Mouse (Mus musculus): ENCODE data around the gene Eif4b. TPM values are rescaled to one million over a fixed set of nuclear protein-coding genes. Genes with fewer than 3 reads are reported as not detected.
A peak's percentile ranks its signal among the peaks of the same experiment; 100 is the strongest.

Eif4b gene
- polyA plus RNA-seq, 1 experiment, result 100 TPM

DNA sequence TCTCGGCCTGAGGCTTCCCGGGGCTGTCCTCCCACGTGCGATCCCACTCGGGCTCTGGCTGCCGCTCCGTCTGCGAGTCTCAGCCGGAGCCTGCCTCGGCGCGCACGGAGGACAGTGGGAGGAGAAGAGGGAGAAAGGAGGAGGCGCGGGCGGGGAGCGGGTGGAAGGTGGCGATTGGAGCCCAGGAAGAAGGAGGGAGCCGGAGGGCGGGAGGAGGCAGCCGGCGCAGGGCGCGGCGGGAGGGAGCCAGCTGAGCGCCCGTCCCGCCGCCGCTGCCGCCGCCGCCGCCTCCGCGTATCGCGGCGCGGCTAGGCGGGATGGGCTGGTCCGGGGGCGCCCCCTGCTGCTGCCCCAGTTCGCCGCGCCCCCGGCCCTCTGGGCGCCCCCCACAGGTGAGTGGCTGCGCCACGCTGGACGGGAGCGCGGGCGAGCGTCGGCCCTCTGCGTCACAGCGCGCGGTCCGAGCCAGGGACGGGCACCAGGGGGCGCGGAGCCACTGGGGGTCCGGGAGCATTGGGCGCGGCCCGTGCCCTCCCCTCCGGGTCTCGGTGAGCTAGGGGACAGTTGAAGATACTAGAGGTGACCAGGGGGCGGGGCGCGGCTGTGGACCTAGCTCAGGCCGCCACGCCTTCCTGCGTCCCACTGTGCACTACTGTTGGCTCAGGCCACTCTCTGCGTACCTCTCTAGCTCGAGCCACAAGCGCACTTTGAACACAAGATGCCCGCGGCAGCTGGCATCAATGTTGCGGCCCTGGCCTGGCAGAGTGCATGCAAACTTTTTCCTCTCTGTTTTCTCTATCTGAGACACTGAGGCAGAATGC is 26.8 kb downstream of the Eif4b start, which contains the start of gene Tns2:
TSS of gene Tns2 (plus strand) at position 253 of the 821 bp plus-strand sequence.
- Histone ChIP-seq H3K4me1 (ENCODE audit: control insufficient read depth, insufficient read depth, low read length) (0 out of 2 replicates have a peak, but pooled peaks cover 9% of the 10 kb centered on the region), H3K4me3 (ENCODE audit: insufficient read depth, low read length) (peak within 1 kb of the TSS; percentile 41), H3K27ac (ENCODE audit: insufficient read depth, low read length) (peak within 1 kb of the TSS; percentile 82)
- TF ChIP-seq CTCF (IDR thresholded peaks at IDR 0.05; ENCODE audit: extremely low read depth, insufficient read depth, low read length) (no peak), POLR2A (IDR thresholded peaks at IDR 0.05; ENCODE audit: extremely low read depth, insufficient read depth, low read length) (no peak)

DNA sequence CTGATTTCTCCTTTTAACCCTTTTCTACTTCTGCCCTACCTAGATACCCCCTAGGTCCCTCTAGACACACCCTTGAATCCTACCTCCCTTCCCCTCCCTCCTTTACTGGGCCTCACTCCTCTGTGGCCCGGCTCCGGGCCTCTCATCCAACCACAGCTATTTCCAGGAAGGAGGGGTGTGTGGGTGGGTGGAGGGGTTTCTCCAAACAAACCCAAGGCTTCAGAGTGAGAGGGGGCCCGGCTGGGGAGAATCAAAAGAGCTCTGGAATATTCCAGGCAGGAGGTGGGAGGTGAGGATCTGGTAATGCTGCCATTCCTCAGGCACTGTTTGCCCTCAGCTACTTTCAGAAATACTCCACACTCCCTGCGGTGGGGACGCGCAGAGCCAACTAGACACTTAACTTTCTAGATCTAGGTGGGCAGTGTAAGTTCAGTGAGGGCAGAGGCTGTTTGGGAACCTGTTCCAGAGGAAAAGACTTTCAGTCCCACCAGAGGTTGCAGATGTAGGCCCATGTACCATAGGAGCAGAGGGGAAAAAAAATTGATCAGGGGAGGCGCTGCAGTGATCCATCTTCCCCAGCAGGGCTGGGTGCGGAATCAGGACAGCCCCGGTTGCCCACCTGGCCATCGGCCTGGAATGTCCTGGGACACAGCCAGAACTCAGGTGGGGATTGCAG is 27.6 kb downstream of the Eif4b start:
- Histone ChIP-seq H3K27ac (ENCODE audit: insufficient read depth, low read length) (peak overlapping the region; percentile 93), H3K4me3 (ENCODE audit: insufficient read depth, low read length) (peak overlapping the region; percentile 41), H3K4me1 (ENCODE audit: control insufficient read depth, insufficient read depth, low read length) (0 out of 2 replicates have a peak, but pooled peaks cover 9% of the 10 kb centered on the region)
- TF ChIP-seq POLR2A (IDR thresholded peaks at IDR 0.05; ENCODE audit: extremely low read depth, insufficient read depth, low read length) (no peak), CTCF (IDR thresholded peaks at IDR 0.05; ENCODE audit: extremely low read depth, insufficient read depth, low read length) (0 out of 2 replicates have a peak, but pooled peaks have one; percentile 0)

DNA sequence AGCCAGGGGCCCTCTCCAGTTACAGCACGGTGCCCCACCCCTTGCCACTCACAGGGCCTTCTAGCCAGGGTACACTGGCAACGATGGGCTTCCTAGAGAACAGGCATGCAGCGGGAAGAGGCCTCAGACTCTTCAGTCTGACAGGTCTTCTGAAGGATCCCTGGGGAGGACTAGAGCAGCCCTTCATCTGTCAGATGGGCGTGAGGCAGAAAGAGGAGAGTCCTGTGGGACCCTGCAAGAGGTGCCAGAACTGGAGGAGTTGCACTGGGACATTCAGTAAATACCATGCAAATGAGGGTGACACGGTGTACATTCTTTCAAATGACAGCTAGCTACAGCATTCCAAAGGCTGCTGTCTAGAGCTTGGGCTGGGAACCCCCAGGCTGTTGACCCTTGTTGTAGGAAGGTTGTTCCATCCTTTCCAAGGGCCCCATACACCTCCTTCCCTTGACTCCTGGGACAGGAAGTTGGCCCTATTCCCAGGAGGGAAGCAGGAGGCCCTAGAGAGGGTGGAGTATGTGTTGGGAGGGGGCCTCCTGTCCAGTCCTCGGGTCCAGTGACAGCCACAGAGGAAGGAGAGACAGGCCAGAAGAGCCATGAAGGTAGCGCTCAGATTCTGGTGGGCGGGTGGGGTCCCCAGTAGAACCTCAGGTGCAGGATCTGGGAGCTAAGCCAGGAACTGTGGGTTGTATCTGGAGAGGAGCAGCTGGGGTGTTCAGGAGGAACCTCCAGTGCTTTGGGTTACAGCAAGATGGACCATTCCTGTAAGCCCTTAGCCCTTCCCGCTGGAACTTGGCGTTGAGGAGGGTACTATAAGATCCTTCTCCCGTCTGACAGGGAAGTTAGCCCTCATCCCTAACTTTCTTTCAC is 28.3 kb downstream of the Eif4b start:
- Histone ChIP-seq H3K27ac (ENCODE audit: insufficient read depth, low read length) (peak overlapping the region; percentile 93), H3K4me3 (ENCODE audit: insufficient read depth, low read length) (peak overlapping the region; percentile 18)

GRCm38 (mm10) chr15:102102548-102103121 is 29.1 kb downstream of the Eif4b start:
- Histone ChIP-seq H3K4me1 (ENCODE audit: control insufficient read depth, insufficient read depth, low read length) (peaks cover 12% of the 10 kb centered on the region), H3K4me3 (ENCODE audit: insufficient read depth, low read length) (peak overlapping the region; percentile 18)
- TF ChIP-seq POLR2A (IDR thresholded peaks at IDR 0.05; ENCODE audit: extremely low read depth, insufficient read depth, low read length) (no peak), CTCF (IDR thresholded peaks at IDR 0.05; ENCODE audit: extremely low read depth, insufficient read depth, low read length) (no peak)

More for the DNA sequence above, 28.3 kb downstream of the Eif4b start:
- H3K4me1 ChIP-seq (ENCODE audit: control insufficient read depth, insufficient read depth, low read length), result 0 out of 2 replicates have a peak, but pooled peaks cover 9% of the 10 kb centered on the region
- TF ChIP-seq CTCF (IDR thresholded peaks at IDR 0.05; ENCODE audit: extremely low read depth, insufficient read depth, low read length), result no peak
- no peak for TF ChIP-seq POLR2A (IDR thresholded peaks at IDR 0.05; ENCODE audit: extremely low read depth, insufficient read depth, low read length)

DNA sequence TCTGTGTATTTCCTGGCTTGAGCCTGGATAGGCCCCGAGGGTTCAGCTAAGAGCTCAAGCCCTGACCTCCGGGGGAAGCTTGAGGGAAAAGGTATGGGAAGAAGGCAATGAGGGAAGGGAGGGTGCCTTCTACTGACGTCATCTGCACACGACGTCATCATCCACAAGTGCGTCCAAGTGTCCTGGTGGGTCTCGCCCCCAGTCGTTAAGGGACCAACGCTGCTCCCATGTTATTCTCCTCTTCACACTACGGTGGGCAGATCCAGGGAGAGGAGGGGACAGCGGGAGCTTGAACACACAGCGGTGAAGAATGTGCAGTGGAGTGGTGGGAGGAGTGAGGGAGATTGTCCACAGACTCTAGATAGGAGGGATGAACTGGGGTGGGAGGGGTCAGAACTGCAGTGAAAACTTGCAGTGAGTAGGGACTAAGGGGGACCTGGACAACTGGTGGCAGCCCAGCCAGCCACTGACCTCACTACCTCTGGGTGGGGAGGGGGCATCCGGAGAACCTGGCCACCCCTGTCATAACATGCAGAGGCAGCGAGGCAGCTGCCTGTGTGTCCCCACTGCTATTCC is 29.9 kb downstream of the Eif4b start:
- peak overlapping the region; percentile 91 for H3K27ac ChIP-seq (ENCODE audit: insufficient read depth, low read length)
- H3K4me1 ChIP-seq (ENCODE audit: control insufficient read depth, insufficient read depth, low read length), result peaks cover 14% of the 10 kb centered on the region
- peak overlapping the region; percentile 18 for H3K4me3 ChIP-seq (ENCODE audit: insufficient read depth, low read length)
- TF ChIP-seq CTCF (IDR thresholded peaks at IDR 0.05; ENCODE audit: extremely low read depth, insufficient read depth, low read length) (no peak), POLR2A (IDR thresholded peaks at IDR 0.05; ENCODE audit: extremely low read depth, insufficient read depth, low read length) (no peak)

More at GRCm38 (mm10) chr15:102102548-102103121, 29.1 kb downstream of the Eif4b start:
- H3K27ac ChIP-seq (ENCODE audit: insufficient read depth, low read length), result peak overlapping the region; percentile 93

- peak overlapping the region; percentile 91 for H3K27ac ChIP-seq (ENCODE audit: insufficient read depth, low read length)
- TF ChIP-seq CTCF (IDR thresholded peaks at IDR 0.05; ENCODE audit: extremely low read depth, insufficient read depth, low read length) (no peak), POLR2A (IDR thresholded peaks at IDR 0.05; ENCODE audit: extremely low read depth, insufficient read depth, low read length) (no peak)
- H3K4me3 ChIP-seq (ENCODE audit: insufficient read depth, low read length), result peak overlapping the region; percentile 18
- peaks cover 14% of the 10 kb centered on the region for H3K4me1 ChIP-seq (ENCODE audit: control insufficient read depth, insufficient read depth, low read length)
These were observed 30.5 kb downstream of the Eif4b start for GRCm38 (mm10) chr15:102103947-102104555.

DNA sequence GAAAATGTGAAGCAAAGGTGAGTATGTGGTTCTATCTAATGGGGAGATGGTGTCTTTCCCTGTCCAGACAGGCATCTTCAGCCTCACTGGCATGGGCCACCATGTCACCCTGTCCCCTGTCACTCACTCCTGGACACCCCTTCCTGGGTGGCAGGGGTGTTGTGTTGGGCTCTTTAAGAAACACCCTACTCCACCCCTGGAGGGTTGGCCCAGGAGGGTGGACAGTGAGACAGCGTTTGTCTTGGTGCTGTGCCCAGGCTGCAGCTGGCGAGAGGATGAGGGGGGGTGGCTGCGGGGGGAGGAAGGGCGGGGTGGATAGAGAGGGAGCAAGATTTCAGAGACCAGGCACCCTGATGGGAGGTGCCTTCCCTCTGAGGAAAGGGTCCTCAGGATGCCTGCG is 31.8 kb downstream of the Eif4b start:
- Histone ChIP-seq H3K4me1 (ENCODE audit: control insufficient read depth, insufficient read depth, low read length) (peaks cover 11% of the 10 kb centered on the region), H3K4me3 (ENCODE audit: insufficient read depth, low read length) (no peak overlapping the region), H3K27ac (ENCODE audit: insufficient read depth, low read length) (no peak overlapping the region)
- TF ChIP-seq CTCF (IDR thresholded peaks at IDR 0.05; ENCODE audit: extremely low read depth, insufficient read depth, low read length) (no peak), POLR2A (IDR thresholded peaks at IDR 0.05; ENCODE audit: extremely low read depth, insufficient read depth, low read length) (no peak)

Measured in cortical plate, adult 2 months (tissue).